Mouse (Mus musculus) ES-CJ7 (cell line): ENCODE results near the gene Gipc3.

Experiments used
- DNase-seq: peaks from one replicate; pipeline ENCODE4 v3.0.0; 2011; ENCODE audit warnings: low read depth, low spot score

The Gipc3 gene

DNA sequence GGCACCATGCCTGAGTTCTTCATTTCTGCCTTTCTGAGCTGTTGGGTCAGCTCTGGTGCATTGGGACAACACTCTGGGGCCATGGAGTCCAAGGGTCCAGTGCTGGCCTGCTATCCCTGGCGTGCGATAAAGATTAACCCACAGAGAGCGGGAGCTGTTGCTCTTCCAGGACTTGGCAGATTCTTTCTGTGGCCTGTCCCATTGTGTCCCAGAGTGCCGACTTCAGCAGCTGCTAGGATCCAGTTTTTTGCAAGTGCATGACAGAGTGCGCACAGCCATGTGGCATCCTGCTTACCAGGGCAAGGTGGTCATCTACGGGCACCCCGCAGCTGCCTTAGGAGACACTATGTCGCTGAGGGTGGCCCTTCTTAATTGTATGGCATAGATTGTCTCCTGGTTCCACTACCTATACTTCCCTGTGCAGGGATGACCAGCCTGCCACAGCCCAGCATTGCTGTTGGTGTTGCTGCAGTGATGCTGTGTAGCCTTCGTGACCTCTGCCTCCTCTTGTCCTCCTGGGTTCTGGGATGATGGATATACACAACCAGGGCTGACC, 42.6 kb downstream of the Gipc3 start:
- no peak for DNase-seq

- DNase-seq, result no peak
Observed at GRCm38 (mm10) chr10:81299585-81300351, 43.3 kb downstream of the Gipc3 start.

DNA sequence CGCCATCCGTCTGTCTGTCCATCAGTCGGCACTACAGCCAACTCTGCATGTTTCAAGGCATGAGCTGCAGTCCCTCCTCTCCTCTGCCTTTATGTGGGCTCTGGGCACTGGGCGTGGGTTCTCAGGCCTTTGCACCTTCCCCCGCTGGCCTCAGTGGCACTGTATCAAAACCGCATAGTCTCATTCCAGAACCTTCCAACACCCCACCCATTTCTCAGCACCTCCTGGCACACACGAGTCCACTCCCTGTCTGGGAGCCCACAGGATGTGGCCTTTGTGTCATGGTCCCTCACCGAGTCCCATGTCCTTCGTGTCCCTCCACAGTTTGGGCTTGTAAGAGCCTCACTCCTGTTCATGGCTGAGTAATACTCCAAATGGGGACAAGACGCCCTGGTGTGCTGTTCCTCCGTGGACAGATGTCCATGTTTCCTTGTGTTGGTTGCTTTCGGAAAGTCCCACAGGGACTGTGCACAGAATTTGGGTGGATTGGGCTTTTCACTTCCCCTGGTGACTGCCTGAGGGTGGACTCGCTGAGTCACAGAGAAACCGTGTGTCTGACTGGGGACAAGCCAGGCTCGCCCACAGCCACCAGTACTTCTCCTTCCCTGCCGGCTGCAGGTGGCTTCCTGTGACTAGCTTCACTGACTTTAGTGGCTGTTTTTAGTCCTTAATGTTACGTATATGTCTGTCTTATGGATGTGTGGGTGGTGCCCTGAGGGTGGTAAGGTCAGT, 44.5 kb downstream of the Gipc3 start:
- no peak for DNase-seq

DNA sequence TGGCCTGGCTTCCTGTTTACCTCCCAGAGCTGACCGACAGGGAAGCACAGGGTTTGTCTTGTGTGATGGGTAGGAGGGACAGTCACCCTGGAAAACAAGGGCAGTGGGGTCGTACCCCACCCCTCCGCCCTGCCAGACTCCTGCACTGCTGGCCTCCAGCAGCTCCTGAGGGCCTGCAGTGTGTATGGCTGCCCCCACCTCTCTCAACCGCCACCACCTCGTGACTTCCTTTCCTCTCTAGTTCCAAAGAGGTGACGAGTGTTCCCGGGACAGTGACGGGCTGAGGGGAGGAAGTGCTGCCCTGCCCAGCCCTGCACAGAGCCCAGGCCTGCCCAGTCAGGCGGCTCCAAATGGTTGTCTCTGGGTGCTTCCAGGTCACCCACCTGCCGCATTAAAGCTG, 45.2 kb downstream of the Gipc3 start:
- DNase-seq, result no peak

- no peak for DNase-seq
Observed at GRCm38 (mm10) chr10:81297246-81297645, 45.8 kb downstream of the Gipc3 start.

DNA sequence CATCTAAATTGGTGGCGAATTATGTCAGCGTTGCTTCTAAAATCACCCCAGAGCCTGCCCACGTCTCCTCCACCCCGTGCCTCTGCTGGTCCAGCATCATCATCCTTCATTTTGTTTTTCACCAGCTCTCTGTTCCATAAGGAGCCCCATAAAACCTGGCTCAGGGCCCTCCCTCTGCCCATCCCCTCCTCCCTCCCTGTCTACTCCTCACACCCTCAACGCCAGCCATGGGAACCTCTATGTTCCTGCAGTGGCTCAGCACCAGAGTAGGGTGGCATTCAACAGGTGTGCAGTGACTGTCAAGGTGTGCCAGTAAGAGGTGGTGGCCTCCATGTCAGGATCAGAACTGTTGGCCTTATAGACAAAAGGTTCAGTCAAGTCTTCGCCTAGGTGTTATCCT, 47.9 kb downstream of the Gipc3 start:
- no peak for DNase-seq

GRCm38 (mm10) chr10:81294442-81294841, 48.6 kb downstream of the Gipc3 start:
- DNase-seq, result peak; percentile 53

GRCm38 (mm10) chr10:81293334-81294030, 49.6 kb downstream of the Gipc3 start:
- no peak for DNase-seq

DNA sequence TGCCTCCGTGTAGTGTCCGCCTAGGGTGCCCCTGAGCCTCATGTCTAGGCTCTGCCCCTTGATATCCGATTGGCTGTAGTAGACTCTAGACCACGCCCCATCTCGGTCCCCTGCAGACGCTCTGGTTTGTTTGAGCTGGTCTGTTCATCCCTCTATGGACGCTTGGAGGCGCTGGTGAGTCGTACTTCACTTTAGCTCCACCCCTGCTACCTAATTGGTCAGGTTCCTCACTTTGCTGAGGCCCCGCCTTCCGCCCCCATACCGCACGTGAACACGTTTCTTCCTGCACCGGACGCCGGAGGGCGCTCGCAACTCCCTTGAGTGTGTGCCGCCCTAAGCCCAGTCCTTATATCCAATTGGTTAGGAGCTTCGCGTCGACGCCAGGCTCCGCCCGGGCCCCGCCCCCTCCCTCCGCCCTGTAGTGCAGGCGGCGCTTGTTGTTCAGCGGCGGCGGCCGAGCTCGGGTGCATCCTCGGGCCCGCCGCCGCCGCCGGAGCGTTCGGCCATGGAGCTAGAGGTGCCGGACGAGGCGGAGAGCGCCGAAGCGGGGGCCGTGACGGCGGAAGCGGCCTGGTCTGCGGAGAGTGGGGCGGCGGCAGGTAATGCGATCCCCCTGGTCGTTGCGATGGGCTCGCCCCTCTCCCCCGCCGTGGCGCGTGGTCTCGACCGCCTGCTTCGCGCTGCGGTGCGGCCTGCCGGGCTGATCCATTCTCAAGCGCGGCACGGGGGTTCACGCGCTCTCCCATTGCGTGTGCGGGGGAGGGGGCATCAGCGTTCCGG, 50.3 kb downstream of the Gipc3 start, which contains the start of gene Pip5k1c:
Pip5k1c (plus strand) TSS at position 410 of the 780 bp plus-strand sequence.
- peak; percentile 100 for DNase-seq

- peak; percentile 50 for DNase-seq
Observed at GRCm38 (mm10) chr10:81291511-81292104, 51.5 kb downstream of the Gipc3 start, which contains the start of gene Tjp3. TSS of gene Tjp3 (minus strand) at chr10:81291581.

- DNase-seq, result peak; percentile 61
Observed at GRCm38 (mm10) chr10:81290698-81291460, 52.2 kb downstream of the Gipc3 start.

GRCm38 (mm10) chr10:81289811-81290210, 53.3 kb downstream of the Gipc3 start:
- DNase-seq, result no peak

GRCm38 (mm10) chr10:81289278-81289677, 53.8 kb downstream of the Gipc3 start:
- peak; percentile 86 for DNase-seq

DNA sequence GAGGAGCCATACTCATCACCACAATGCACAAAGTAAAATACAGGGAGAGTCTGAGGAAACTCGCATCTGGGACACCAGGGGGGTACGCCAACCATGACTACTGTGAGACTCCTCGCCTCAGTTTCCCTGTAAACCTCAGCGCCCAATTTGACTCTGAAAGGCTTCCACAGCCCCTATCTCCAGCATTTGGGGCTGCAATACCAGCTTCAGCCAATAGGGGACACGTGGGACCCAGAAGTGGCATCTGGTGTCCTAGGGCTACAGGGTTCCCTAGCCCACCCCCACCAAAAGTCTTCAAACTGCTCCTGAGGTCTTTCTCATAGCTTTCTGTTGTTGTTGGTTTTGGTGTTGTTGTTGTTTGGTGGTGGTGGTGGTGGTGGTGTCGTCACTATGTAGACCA, 54.5 kb downstream of the Gipc3 start:
- DNase-seq, result peak; percentile 77

GRCm38 (mm10) chr10:81287513-81288157, 55.4 kb downstream of the Gipc3 start:
- DNase-seq, result peak; percentile 86

GRCm38 (mm10) chr10:81286586-81286985, 56.5 kb downstream of the Gipc3 start:
- DNase-seq, result peak; percentile 56

DNA sequence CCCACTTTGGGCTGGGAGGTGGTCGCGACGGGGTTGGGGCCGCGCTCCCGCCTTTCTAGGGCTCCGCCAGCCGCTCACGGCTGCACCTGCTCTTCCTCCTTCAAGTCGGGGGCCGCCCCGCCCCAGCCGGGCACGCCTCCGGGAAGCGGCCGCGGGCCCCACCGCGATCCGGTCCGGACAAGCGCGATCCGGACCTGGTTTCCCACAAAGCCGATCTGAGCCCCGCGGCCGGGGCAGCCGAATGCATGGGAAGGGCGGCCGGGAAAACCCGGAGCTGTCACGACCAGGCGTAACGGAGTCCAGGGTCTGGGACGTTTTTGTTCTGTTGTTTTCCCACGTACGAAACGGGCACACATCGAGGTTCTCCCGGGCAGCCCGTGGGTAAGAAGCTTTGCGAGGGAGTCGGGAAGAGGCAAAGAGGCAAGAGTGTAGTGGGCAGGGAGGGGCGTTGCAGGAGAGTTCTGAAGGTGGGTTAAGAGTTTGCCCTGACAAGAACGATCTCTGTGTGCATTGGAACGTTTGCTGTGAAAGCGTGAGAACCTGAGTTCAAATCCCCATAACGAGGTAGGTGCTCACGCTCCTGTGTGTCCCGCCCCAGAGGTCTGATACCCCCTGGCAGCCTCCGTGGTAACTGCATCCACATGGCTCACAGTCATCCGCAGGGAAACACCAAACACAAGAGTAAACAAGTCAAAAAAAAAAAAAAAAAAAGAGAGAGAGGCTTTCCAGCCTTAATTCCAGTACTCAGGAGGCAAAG, 57.2 kb downstream of the Gipc3 start:
- DNase-seq, result peak; percentile 86
